Mouse (Mus musculus): ENCODE data around the gene Spock1. TPM values are rescaled to one million over a fixed set of nuclear protein-coding genes. Genes with fewer than 3 reads are reported as not detected.

Gene Spock1
- polyA plus RNA-seq, 1 experiment, result 0.50 TPM

DNA sequence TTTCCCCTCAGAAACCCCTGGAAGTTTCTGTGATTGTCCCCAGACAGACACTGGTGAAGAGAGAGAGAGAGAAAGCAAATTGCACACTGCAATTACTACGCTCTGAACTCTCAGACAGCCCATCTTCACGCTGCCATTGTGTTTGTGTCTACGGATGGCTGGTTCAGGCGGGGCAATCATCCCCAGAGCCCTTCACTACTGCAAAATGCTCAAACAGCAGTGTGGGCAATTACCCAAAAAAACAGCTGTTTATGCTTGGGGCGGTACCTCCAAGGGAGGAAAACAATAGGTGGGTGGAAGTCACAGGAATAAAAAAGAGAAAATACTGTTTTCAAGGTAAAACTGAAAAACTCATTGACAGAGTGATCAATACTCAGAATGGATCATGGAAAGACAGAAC, 190.0 kb downstream of the Spock1 start:
- H3K36me3 ChIP-seq (ENCODE audit: control insufficient read depth, insufficient read depth), result no peaks in the 10 kb centered on the region
- no peak overlapping the region for H3ac ChIP-seq (ENCODE audit: control insufficient read depth, insufficient read length, low read depth)
- H3K27me3 ChIP-seq (ENCODE audit: control insufficient read depth, insufficient read depth, insufficient read length), result no peaks in the 10 kb centered on the region
- H3K79me3 ChIP-seq (ENCODE audit: low read depth), result no peaks in the 10 kb centered on the region
- no peak overlapping the region for H3K4me3 ChIP-seq (ENCODE audit: insufficient read depth, poor library complexity, severe bottlenecking)
- no peak for TF ChIP-seq MYOD1 (IDR thresholded peaks at IDR 0.05; ENCODE audit: control insufficient read depth, insufficient read length, low read depth)
- TF ChIP-seq CEBPB (IDR thresholded peaks at IDR 0.05; ENCODE audit: low read depth), result no peak
- no peak for TF ChIP-seq MYOG (IDR thresholded peaks at IDR 0.05; ENCODE audit: control insufficient read depth, extremely low read depth, insufficient read length)
- TF ChIP-seq CTCF (IDR thresholded peaks at IDR 0.05; ENCODE audit: control insufficient read depth, insufficient read depth, insufficient read length), result no peak
- no peak for TF ChIP-seq USF1 (IDR thresholded peaks at IDR 0.05; ENCODE audit: low read depth)
- TF ChIP-seq MAX (IDR thresholded peaks at IDR 0.05), result no peak
- TF ChIP-seq FOSL1 (IDR thresholded peaks at IDR 0.05; ENCODE audit: insufficient read depth, low read length, poor library complexity, severe bottlenecking), result no peak
- no peaks in the 10 kb centered on the region for H3K79me2 ChIP-seq (ENCODE audit: control insufficient read depth, insufficient read depth)

- Histone ChIP-seq H3K79me3 (ENCODE audit: low read depth) (no peaks in the 10 kb centered on the region), H3K36me3 (ENCODE audit: control insufficient read depth, insufficient read depth) (no peaks in the 10 kb centered on the region), H3K4me3 (ENCODE audit: insufficient read depth, poor library complexity, severe bottlenecking) (no peak overlapping the region), H3K27me3 (ENCODE audit: control insufficient read depth, insufficient read depth, insufficient read length) (no peaks in the 10 kb centered on the region), H3K79me2 (ENCODE audit: control insufficient read depth, insufficient read depth) (no peaks in the 10 kb centered on the region), H3ac (ENCODE audit: control insufficient read depth, insufficient read length, low read depth) (no peak overlapping the region)
- TF ChIP-seq CTCF (IDR thresholded peaks at IDR 0.05; ENCODE audit: control insufficient read depth, insufficient read depth, insufficient read length) (no peak), MAX (IDR thresholded peaks at IDR 0.05) (no peak), CEBPB (IDR thresholded peaks at IDR 0.05; ENCODE audit: low read depth) (no peak)
These were observed 195.2 kb downstream of the Spock1 start for GRCm38 (mm10) chr13:57712910-57713309.

- Histone ChIP-seq H3K36me3 (ENCODE audit: control insufficient read depth, insufficient read depth) (no peaks in the 10 kb centered on the region), H3K27me3 (ENCODE audit: control insufficient read depth, insufficient read depth, insufficient read length) (no peaks in the 10 kb centered on the region), H3K4me3 (ENCODE audit: insufficient read depth, poor library complexity, severe bottlenecking) (no peak overlapping the region), H3K79me2 (ENCODE audit: control insufficient read depth, insufficient read depth) (no peaks in the 10 kb centered on the region), H3ac (ENCODE audit: control insufficient read depth, insufficient read length, low read depth) (no peak overlapping the region), H3K79me3 (ENCODE audit: low read depth) (no peaks in the 10 kb centered on the region)
- TF ChIP-seq MAX (IDR thresholded peaks at IDR 0.05) (no peak), CTCF (IDR thresholded peaks at IDR 0.05; ENCODE audit: control insufficient read depth, insufficient read depth, insufficient read length) (no peak), MYOD1 (IDR thresholded peaks at IDR 0.05; ENCODE audit: control insufficient read depth, insufficient read length, low read depth) (no peak), FOSL1 (IDR thresholded peaks at IDR 0.05; ENCODE audit: insufficient read depth, low read length, poor library complexity, severe bottlenecking) (no peak), MYOG (IDR thresholded peaks at IDR 0.05; ENCODE audit: control insufficient read depth, extremely low read depth, insufficient read length) (no peak), USF1 (IDR thresholded peaks at IDR 0.05; ENCODE audit: low read depth) (no peak), CEBPB (IDR thresholded peaks at IDR 0.05; ENCODE audit: low read depth) (no peak)
These were observed 199.7 kb downstream of the Spock1 start for GRCm38 (mm10) chr13:57708425-57708824.

DNA sequence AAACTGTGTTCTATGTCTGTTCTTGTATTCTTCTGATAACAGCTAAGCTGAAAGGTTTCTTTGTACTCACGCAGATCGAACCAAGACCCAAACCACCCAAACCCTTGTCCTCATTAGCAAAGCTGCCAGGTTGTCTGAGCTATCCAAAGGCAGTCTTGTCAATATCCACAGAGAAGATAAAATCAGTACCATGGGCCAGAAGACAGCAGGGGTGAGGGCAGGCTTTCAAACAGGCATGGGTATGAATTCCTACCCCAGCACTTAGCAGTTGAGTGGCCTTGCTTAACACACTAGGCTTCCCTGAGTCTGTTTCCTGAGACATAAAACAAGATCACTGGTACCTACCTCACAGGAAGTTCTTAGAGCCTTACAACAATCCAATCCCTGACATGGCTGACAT, 205.2 kb downstream of the Spock1 start:
- no peak overlapping the region for H3ac ChIP-seq (ENCODE audit: control insufficient read depth, insufficient read length, low read depth)
- H3K79me3 ChIP-seq (ENCODE audit: low read depth), result no peaks in the 10 kb centered on the region
- H3K79me2 ChIP-seq (ENCODE audit: control insufficient read depth, insufficient read depth), result no peaks in the 10 kb centered on the region
- TF ChIP-seq USF1 (IDR thresholded peaks at IDR 0.05; ENCODE audit: low read depth) (no peak), FOSL1 (IDR thresholded peaks at IDR 0.05; ENCODE audit: insufficient read depth, low read length, poor library complexity, severe bottlenecking) (no peak), MYOG (IDR thresholded peaks at IDR 0.05; ENCODE audit: control insufficient read depth, extremely low read depth, insufficient read length) (no peak), MYOD1 (IDR thresholded peaks at IDR 0.05; ENCODE audit: control insufficient read depth, insufficient read length, low read depth) (no peak), CEBPB (IDR thresholded peaks at IDR 0.05; ENCODE audit: low read depth) (no peak), MAX (IDR thresholded peaks at IDR 0.05) (no peak), CTCF (IDR thresholded peaks at IDR 0.05; ENCODE audit: control insufficient read depth, insufficient read depth, insufficient read length) (no peak)
- H3K4me3 ChIP-seq (ENCODE audit: insufficient read depth, poor library complexity, severe bottlenecking), result no peak overlapping the region
- no peaks in the 10 kb centered on the region for H3K36me3 ChIP-seq (ENCODE audit: control insufficient read depth, insufficient read depth)
- H3K27me3 ChIP-seq (ENCODE audit: control insufficient read depth, insufficient read depth, insufficient read length), result no peaks in the 10 kb centered on the region

GRCm38 (mm10) chr13:57696685-57697084, 211.4 kb downstream of the Spock1 start:
- no peak overlapping the region for H3K4me3 ChIP-seq (ENCODE audit: insufficient read depth, poor library complexity, severe bottlenecking)
- no peaks in the 10 kb centered on the region for H3K79me2 ChIP-seq (ENCODE audit: control insufficient read depth, insufficient read depth)
- no peaks in the 10 kb centered on the region for H3K79me3 ChIP-seq (ENCODE audit: low read depth)
- no peaks in the 10 kb centered on the region for H3K36me3 ChIP-seq (ENCODE audit: control insufficient read depth, insufficient read depth)
- TF ChIP-seq MYOD1 (IDR thresholded peaks at IDR 0.05; ENCODE audit: control insufficient read depth, insufficient read length, low read depth) (no peak), MAX (IDR thresholded peaks at IDR 0.05) (no peak), FOSL1 (IDR thresholded peaks at IDR 0.05; ENCODE audit: insufficient read depth, low read length, poor library complexity, severe bottlenecking) (no peak), MYOG (IDR thresholded peaks at IDR 0.05; ENCODE audit: control insufficient read depth, extremely low read depth, insufficient read length) (no peak), CTCF (IDR thresholded peaks at IDR 0.05; ENCODE audit: control insufficient read depth, insufficient read depth, insufficient read length) (no peak), CEBPB (IDR thresholded peaks at IDR 0.05; ENCODE audit: low read depth) (no peak), USF1 (IDR thresholded peaks at IDR 0.05; ENCODE audit: low read depth) (no peak)
- no peaks in the 10 kb centered on the region for H3K27me3 ChIP-seq (ENCODE audit: control insufficient read depth, insufficient read depth, insufficient read length)
- no peak overlapping the region for H3ac ChIP-seq (ENCODE audit: control insufficient read depth, insufficient read length, low read depth)

- no peaks in the 10 kb centered on the region for H3K79me3 ChIP-seq (ENCODE audit: low read depth)
- H3K79me2 ChIP-seq (ENCODE audit: control insufficient read depth, insufficient read depth), result no peaks in the 10 kb centered on the region
- no peak overlapping the region for H3ac ChIP-seq (ENCODE audit: control insufficient read depth, insufficient read length, low read depth)
- no peaks in the 10 kb centered on the region for H3K27me3 ChIP-seq (ENCODE audit: control insufficient read depth, insufficient read depth, insufficient read length)
- TF ChIP-seq MYOD1 (IDR thresholded peaks at IDR 0.05; ENCODE audit: control insufficient read depth, insufficient read length, low read depth), result no peak
- TF ChIP-seq CEBPB (IDR thresholded peaks at IDR 0.05; ENCODE audit: low read depth), result no peak
- TF ChIP-seq CTCF (IDR thresholded peaks at IDR 0.05; ENCODE audit: control insufficient read depth, insufficient read depth, insufficient read length), result no peak
- TF ChIP-seq USF1 (IDR thresholded peaks at IDR 0.05; ENCODE audit: low read depth), result no peak
- TF ChIP-seq MAX (IDR thresholded peaks at IDR 0.05), result no peak
- no peak for TF ChIP-seq FOSL1 (IDR thresholded peaks at IDR 0.05; ENCODE audit: insufficient read depth, low read length, poor library complexity, severe bottlenecking)
- TF ChIP-seq MYOG (IDR thresholded peaks at IDR 0.05; ENCODE audit: control insufficient read depth, extremely low read depth, insufficient read length), result no peak
- no peak overlapping the region for H3K4me3 ChIP-seq (ENCODE audit: insufficient read depth, poor library complexity, severe bottlenecking)
- no peaks in the 10 kb centered on the region for H3K36me3 ChIP-seq (ENCODE audit: control insufficient read depth, insufficient read depth)
These were observed 219.2 kb downstream of the Spock1 start for GRCm38 (mm10) chr13:57688926-57689325.
